Mouse (Mus musculus) embryonic facial prominence, embryonic 12.5 days (tissue): ENCODE data around the gene Immp2l. TPM values are rescaled to one million over a fixed set of nuclear protein-coding genes. Genes with fewer than 3 reads are reported as not detected.
A peak's percentile ranks its signal among the peaks of the same experiment; 100 is the strongest.

Experiments
- ATAC-seq: fragments of 200-750 bp; cut with Nextera tagmentation; 2 replicates; pipeline ENCODE4 v1.8.0; 2017; ENCODE audit not compliant: insufficient number of reproducible peaks, insufficient read depth, low FRiP score, low TSS enrichment
- H3K27ac ChIP-seq: fragments of 300-500 bp; sonication (generic); 2 replicates; pipeline ENCODE4 v1.5.1; 2016; ENCODE audit warnings: mild to moderate bottlenecking
- H3K27me3 ChIP-seq: fragments of 300-500 bp; sonication (generic); 2 replicates; pipeline ENCODE4 v1.6.1; 2016; ENCODE audit warnings: mild to moderate bottlenecking, moderate library complexity
- H3K36me3 ChIP-seq: fragments of 300-500 bp; sonication (generic); 2 replicates; pipeline ENCODE4 v1.6.1; 2016; ENCODE audit warnings: mild to moderate bottlenecking
- H3K4me1 ChIP-seq: fragments of 300-500 bp; sonication (generic); 2 replicates; pipeline ENCODE4 v1.6.1; 2016
- H3K4me2 ChIP-seq: fragments of 300-500 bp; sonication (generic); replicated peaks from 2 replicates; pipeline ENCODE4 v1.6.1; 2016; ENCODE audit warnings: mild to moderate bottlenecking, moderate library complexity
- H3K4me3 ChIP-seq: fragments of 300-500 bp; sonication (generic); 2 replicates; pipeline ENCODE4 v1.5.1; 2016; ENCODE audit warnings: mild to moderate bottlenecking
- H3K9ac ChIP-seq: fragments of 300-500 bp; sonication (generic); 2 replicates; pipeline ENCODE4 v1.6.1; 2016; ENCODE audit warnings: mild to moderate bottlenecking, moderate library complexity
- H3K9me3 ChIP-seq: fragments of 300-500 bp; sonication (generic); 2 replicates; pipeline ENCODE4 v1.6.1; 2016; ENCODE audit warnings: mild to moderate bottlenecking, moderate library complexity
- WGBS: fragments of 180-500 bp; shearing (Covaris S2); methylation state at CpG from one replicate; pipeline ENCODE4 v1.1.7; 2016; 5-methylcytosine and 5-hydroxymethylcytosine counted together
- polyA plus RNA-seq: library from polyadenylated mRNA; unstranded; fragments of >200 nt; fragmentation: Nextera tagmentation; extraction: Ambion mirVana; gene quantifications from 2 replicates; pipeline ENCODE4 v1.2.1, GENCODE M21; 2016

Gene Immp2l
- polyA plus RNA-seq, 1 experiment from 2014 or later: 12.4 TPM

GRCm38 (mm10) chr12:41416635-41417034 is 392.7 kb downstream of the Immp2l start:
- no peak overlapping the region for H3K27ac ChIP-seq
- H3K4me3 ChIP-seq: no peak overlapping the region
- H3K9me3 ChIP-seq: no peaks in the 10 kb centered on the region
- H3K9ac ChIP-seq: no peak overlapping the region
- H3K4me1 ChIP-seq: no peaks in the 10 kb centered on the region
- no peak overlapping the region for H3K4me2 ChIP-seq
- H3K36me3 ChIP-seq: no peaks in the 10 kb centered on the region
- H3K27me3 ChIP-seq: no peaks in the 10 kb centered on the region
- ATAC-seq: no peak

DNA sequence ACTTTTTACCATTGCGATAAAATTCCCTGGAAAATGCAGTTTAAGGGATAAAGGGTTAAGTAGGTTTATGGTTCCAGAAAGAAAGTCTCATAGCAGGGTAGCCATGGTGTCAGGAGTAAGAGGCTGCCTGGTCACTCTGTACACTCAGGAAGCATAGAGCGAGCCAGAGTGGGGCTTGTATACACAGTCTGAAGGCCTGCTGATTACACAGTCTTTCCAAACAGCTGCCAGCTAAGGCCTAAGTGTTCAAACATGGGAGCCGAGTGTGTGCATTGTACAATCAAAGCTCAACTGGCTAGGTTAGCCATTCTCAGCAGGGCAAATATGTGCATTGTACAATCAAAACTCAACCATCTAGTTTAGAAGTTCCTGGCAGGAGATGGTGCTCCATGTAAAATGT is 393.2 kb downstream of the Immp2l start:
- 58% methylated on average over 3 of the region's 3 CpGs for WGBS

GRCm38 (mm10) chr12:41417961-41418360 is 394.1 kb downstream of the Immp2l start:
- Histone ChIP-seq H3K27me3 (no peaks in the 10 kb centered on the region), H3K9ac (no peak overlapping the region), H3K9me3 (no peaks in the 10 kb centered on the region), H3K4me3 (no peak overlapping the region), H3K36me3 (no peaks in the 10 kb centered on the region), H3K4me1 (no peaks in the 10 kb centered on the region), H3K27ac (no peak overlapping the region), H3K4me2 (no peak overlapping the region)
- no peak for ATAC-seq
- 84% methylated on average over 4 of the region's 4 CpGs for WGBS

More for the DNA sequence above, 393.2 kb downstream of the Immp2l start:
- H3K27ac ChIP-seq: no peak overlapping the region
- no peaks in the 10 kb centered on the region for H3K36me3 ChIP-seq
- H3K9me3 ChIP-seq: no peaks in the 10 kb centered on the region
- H3K4me3 ChIP-seq: no peak overlapping the region
- no peaks in the 10 kb centered on the region for H3K27me3 ChIP-seq
- no peak overlapping the region for H3K9ac ChIP-seq
- no peaks in the 10 kb centered on the region for H3K4me1 ChIP-seq
- H3K4me2 ChIP-seq: no peak overlapping the region
- no peak for ATAC-seq

DNA sequence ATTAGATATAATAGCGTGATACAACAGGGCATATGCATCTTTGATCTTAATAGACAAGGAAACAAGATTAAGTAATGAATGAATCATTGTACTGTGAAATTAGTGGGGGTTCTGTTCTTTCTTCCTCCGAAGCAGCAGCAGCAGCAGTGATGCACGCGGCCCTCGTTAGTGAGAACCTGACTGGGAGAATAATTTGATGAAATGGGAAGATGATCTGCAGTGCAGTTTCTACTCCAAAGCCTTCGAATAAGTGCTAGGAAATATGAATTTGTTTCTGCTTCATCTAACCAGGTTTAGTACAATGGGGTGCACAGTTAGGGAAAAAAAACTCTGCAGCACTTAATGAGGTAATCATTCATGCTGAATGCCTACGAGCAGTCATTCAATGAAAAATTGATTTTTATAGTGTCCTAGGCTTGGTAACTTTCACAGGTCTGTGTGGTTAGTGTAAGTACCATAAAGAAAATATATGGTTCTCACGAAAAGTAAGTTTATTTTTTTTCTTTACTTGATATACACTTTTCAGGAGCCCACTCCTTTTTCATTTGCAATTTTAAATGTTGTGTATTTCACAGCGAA is 401.3 kb downstream of the Immp2l start:
- Histone ChIP-seq H3K36me3 (no peaks in the 10 kb centered on the region), H3K4me2 (no peak overlapping the region), H3K4me3 (no peak overlapping the region), H3K9ac (no peak overlapping the region), H3K4me1 (no peaks in the 10 kb centered on the region), H3K27me3 (no peaks in the 10 kb centered on the region), H3K27ac (no peak overlapping the region), H3K9me3 (no peaks in the 10 kb centered on the region)
- ATAC-seq: no peak
- 62% methylated on average over 9 of the region's 9 CpGs for WGBS

- Histone ChIP-seq H3K9ac (no peak overlapping the region), H3K36me3 (no peaks in the 10 kb centered on the region), H3K27me3 (no peaks in the 10 kb centered on the region), H3K4me3 (no peak overlapping the region), H3K27ac (no peak overlapping the region), H3K4me2 (no peak overlapping the region), H3K9me3 (no peaks in the 10 kb centered on the region), H3K4me1 (no peaks in the 10 kb centered on the region)
- WGBS: 62% methylated on average over 5 of the region's 5 CpGs
- ATAC-seq: no peak
Measured at GRCm38 (mm10) chr12:41427464-41427863, 403.6 kb downstream of the Immp2l start.

GRCm38 (mm10) chr12:41428806-41429205 is 404.9 kb downstream of the Immp2l start:
- Histone ChIP-seq H3K4me1 (no peaks in the 10 kb centered on the region), H3K4me2 (no peak overlapping the region), H3K27ac (no peak overlapping the region), H3K9me3 (no peaks in the 10 kb centered on the region), H3K36me3 (no peaks in the 10 kb centered on the region), H3K4me3 (no peak overlapping the region), H3K27me3 (no peaks in the 10 kb centered on the region), H3K9ac (no peak overlapping the region)
- ATAC-seq: no peak

GRCm38 (mm10) chr12:41436206-41436985 is 412.5 kb downstream of the Immp2l start:
- 79% methylated on average over 5 of the region's 5 CpGs for WGBS
- Histone ChIP-seq H3K27me3 (no peaks in the 10 kb centered on the region), H3K27ac (no peak overlapping the region), H3K4me2 (no peak overlapping the region), H3K9ac (no peak overlapping the region), H3K4me1 (0 out of 2 replicates have a peak, but pooled peaks cover 4% of the 10 kb centered on the region), H3K9me3 (no peaks in the 10 kb centered on the region), H3K4me3 (no peak overlapping the region), H3K36me3 (no peaks in the 10 kb centered on the region)
- ATAC-seq: no peak

DNA sequence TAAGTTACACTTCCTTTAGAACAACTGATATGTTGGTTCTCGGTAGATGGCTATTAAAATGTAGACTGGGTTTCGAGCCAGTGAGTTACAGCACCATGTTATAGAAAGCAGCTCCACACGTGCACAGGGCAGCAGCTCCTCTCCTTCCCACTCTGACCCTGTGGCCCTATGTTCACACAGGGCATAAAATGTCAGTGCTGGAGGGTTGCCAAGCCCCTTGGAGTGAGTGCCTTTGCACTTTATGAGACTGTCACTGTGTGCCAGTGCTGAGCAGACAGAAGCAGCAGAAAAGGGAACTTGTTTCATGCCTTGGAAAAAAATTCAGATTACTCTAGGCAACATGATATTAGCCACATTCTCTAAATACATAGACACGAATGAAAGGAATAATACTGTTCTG is 414.6 kb downstream of the Immp2l start:
- no peak overlapping the region for H3K27ac ChIP-seq
- 43% methylated on average over 4 of the region's 4 CpGs for WGBS
- 0 out of 2 replicates have a peak, but pooled peaks have one; percentile 52 for ATAC-seq

GRCm38 (mm10) chr12:41468374-41468991 is 444.6 kb downstream of the Immp2l start:
- no peak for ATAC-seq
- Histone ChIP-seq H3K27ac (no peak overlapping the region), H3K4me3 (no peak overlapping the region), H3K4me2 (no peak overlapping the region), H3K9me3 (no peaks in the 10 kb centered on the region), H3K4me1 (no peaks in the 10 kb centered on the region), H3K9ac (no peak overlapping the region), H3K27me3 (no peaks in the 10 kb centered on the region), H3K36me3 (no peaks in the 10 kb centered on the region)
- whole genome bisulfite sequencing: 89% methylated on average over 3 of the region's 3 CpGs

More for the DNA sequence above, 414.6 kb downstream of the Immp2l start:
- no peak overlapping the region for H3K4me2 ChIP-seq
- H3K27me3 ChIP-seq: no peaks in the 10 kb centered on the region
- no peak overlapping the region for H3K4me3 ChIP-seq
- H3K9ac ChIP-seq: no peak overlapping the region
- H3K4me1 ChIP-seq: 0 out of 2 replicates have a peak, but pooled peaks cover 4% of the 10 kb centered on the region
- H3K36me3 ChIP-seq: no peaks in the 10 kb centered on the region
- no peaks in the 10 kb centered on the region for H3K9me3 ChIP-seq

GRCm38 (mm10) chr12:41469096-41469801 is 445.4 kb downstream of the Immp2l start:
- H3K4me1 ChIP-seq: no peaks in the 10 kb centered on the region
- WGBS: 69% methylated on average over 6 of the region's 6 CpGs
- no peaks in the 10 kb centered on the region for H3K36me3 ChIP-seq
- H3K9me3 ChIP-seq: no peaks in the 10 kb centered on the region
- H3K4me2 ChIP-seq: no peak overlapping the region
- no peak for ATAC-seq
- H3K9ac ChIP-seq: no peak overlapping the region
- H3K4me3 ChIP-seq: no peak overlapping the region
- no peaks in the 10 kb centered on the region for H3K27me3 ChIP-seq
- no peak overlapping the region for H3K27ac ChIP-seq

DNA sequence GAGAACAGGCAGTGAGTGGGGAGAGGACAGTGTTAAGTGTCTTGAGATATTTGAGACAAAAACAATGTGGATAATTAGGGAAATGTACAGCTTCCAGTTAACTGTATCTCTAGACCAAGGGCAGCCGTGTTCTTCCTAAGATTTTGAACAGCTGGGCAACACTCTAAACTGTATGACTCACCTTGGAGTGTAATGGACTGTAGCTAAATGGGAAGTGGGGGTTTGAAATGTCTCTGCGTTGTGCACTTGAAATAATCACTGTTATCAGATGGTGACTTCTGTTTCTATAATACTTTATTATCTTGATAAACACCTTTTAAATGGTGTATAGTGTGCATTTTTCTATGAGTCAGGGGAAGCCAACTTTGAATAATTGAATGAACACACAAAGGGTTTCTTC is 457.6 kb downstream of the Immp2l start:
- Histone ChIP-seq H3K27me3 (no peaks in the 10 kb centered on the region), H3K9ac (no peak overlapping the region), H3K4me2 (no peak overlapping the region), H3K4me3 (no peak overlapping the region), H3K4me1 (peaks cover 8% of the 10 kb centered on the region; the same call in 1 of the 2 replicates), H3K27ac (no peak overlapping the region), H3K36me3 (no peaks in the 10 kb centered on the region), H3K9me3 (no peaks in the 10 kb centered on the region)
- WGBS: 71% methylated on average over 2 of the region's 2 CpGs
- no peak for ATAC-seq
